Mouse (Mus musculus) adrenal gland, adult (tissue): ENCODE measurements around the gene Exosc8.
A peak's percentile ranks its signal among the peaks of the same experiment; 100 is the strongest.
"Not testable (repeated sequence)": the region's sequence is repeated elsewhere in the genome, so short reads cannot be mapped to it uniquely, and the experiment has no call there.

Experiments
- DNase-seq, 2 experiments: peaks; one replicate each; pipeline ENCODE4 v3.0.0; 2022 to 2023; ENCODE audit warnings: low spot score in 1 of 2; ENCODE audit not compliant: inconsistent age in 2 of 2

Exosc8 gene

GRCm38 (mm10) chr3:54736101-54736927 is 1.1 kb upstream of the Exosc8 start:
- DNase-seq, result peak in 1 of 2 experiments; percentile 76

DNA sequence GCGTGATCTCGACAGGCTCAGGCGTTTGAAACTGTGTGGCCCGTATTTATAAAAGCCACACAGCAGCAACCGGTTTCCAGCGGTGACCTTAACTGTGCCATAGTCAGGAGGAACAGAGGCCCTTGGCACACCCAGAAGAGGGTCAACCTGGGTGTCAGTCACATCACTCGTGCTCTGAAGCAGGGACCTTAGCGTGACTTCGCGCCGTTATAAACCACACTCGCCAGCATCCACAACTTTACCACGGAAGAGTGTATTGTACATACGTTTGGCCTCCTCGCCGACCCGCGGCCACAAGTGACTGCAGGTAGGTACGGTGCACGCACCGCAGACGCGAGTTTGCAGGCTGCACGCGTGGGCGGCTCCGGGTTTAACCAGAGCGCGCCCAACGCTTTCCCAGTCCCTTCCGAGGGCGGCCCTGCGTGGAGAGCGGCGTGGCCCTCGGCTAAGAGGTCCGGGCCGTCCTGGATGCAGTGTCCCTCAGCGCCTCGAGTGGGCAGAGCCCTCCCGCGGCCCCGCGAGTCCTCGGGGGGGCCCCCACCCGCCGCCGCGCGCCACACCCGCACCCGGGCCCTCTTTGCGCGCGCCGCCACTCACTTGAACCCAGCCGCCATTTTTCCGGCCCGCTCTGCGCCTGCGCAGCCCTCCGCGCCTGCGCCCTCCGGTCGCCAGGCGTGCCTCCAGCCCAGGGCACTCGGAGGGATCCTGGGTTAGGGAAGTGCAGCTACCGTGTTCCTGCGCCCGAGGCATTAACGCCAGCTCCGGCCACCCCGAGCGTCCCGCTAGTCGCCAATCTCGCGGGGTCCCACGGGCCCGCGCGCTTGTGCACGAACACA is 564 bp downstream of the Exosc8 start:
- peak; percentile 92 to 96 for DNase-seq

DNA sequence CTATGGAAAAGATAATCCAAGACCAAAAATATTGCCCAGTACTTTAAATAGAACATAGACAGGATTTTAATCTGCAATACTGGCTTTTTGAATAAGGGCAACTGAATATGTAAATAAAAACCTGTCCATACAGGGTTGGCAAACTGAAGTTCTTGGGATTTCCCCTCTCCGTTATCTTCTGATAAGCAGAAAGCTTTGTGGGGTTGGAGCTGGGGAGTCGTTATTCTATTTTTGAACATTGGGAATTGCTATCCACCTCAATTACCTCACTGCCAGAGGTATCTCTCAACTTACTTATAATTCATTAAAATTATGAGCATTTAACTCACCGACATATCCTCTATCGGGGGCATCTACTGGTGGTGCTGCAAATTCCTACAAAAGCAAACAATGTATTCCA is 2.8 kb downstream of the Exosc8 start:
- no peak for DNase-seq

GRCm38 (mm10) chr3:54731626-54732150 is 3.5 kb downstream of the Exosc8 start:
- DNase-seq, result no peak

- DNase-seq, result no peak
These were observed 7.1 kb downstream of the Exosc8 start for GRCm38 (mm10) chr3:54728100-54728499.

GRCm38 (mm10) chr3:54727588-54727987 is 7.6 kb downstream of the Exosc8 start:
- no peak for DNase-seq

DNA sequence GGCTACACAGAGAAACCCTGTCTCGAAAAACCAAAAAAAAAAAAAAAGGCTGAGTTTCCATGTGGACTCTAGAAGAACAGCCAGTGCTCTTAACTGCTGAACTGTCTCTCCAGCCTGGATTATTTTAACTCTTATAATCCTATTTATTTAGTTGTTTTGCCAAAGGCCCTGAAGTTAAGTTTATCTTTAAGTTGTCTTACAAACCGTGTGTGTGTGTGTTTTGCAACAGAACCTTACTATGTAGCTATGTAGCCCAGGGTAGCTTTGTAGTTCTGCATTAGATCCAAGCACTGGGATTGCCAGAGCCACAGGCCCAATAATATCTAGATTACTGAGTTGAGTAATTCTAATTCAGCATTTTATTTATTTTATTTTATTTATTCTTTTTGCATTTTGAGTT is 9.8 kb downstream of the Exosc8 start:
- no peak for DNase-seq

- DNase-seq, result peak in 1 of 2 experiments; percentile 43
These were observed 11.3 kb downstream of the Exosc8 start for GRCm38 (mm10) chr3:54723741-54724500.

DNA sequence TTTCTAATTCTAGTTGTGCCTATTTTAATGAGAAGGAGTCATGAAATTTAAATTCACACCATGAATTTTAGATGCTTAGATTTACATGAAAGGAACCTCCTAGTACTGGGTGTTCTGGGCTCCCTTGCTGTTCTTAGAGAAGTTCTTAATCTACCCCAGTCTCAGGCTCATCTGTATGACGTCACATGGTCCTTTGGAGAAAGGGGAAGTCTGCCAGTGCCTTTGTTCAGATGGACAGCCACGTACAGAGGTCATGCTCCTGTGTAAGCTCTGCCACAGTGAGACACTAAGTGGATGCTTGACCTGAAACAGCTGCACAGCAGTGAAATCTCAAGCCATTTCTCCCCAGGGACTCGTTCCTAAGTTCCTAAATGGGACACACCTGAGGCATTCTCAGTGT is 16.2 kb downstream of the Exosc8 start:
- no peak for DNase-seq

GRCm38 (mm10) chr3:54717348-54717747 is 17.8 kb downstream of the Exosc8 start:
- DNase-seq, result no peak

DNA sequence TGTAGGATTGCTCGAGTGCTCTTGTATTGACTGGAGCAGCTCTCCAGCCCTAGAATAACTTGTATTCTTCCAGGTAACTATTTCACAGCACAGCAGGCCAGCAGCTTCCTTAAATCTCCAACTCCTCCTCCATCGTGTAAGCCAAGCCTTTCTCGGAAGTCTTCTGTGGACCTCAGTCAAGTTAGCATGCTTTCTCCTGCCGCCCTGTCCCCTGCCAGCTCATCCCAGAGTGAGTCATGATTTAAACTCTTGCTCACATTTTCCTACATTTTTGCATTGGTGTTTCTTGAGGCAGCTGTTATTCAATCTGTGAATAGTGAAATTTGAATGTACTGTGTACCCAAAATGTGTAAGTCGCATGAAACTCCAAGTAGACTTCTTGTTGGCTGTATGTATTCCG is 19.7 kb downstream of the Exosc8 start:
- peak; percentile 38 to 74 for DNase-seq

DNA sequence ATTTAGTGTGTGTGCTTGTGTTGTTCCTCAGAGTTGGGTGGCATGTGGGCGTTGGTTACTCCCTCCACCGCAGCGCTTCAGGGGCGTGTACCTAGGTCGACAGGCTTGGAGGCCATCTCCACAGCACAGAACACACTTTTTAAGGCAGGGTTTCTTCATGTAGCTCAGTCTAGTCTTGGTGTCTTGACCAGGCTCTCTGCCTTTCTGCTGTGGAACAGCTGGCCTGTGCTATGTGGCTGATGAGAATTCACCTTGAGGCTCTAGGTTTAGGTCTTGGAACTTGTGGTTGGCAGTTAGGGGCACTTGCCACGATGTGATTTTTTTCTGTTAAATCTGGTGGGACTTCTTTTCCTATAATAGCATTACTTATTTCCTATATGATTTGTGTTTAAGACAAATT is 20.9 kb downstream of the Exosc8 start, which contains the start of gene Gm21958:
Gene Gm21958, minus strand, starts transcription at position 101 of the 400 bp plus-strand sequence.
- no peak for DNase-seq

- no peak for DNase-seq
These were observed 26.2 kb downstream of the Exosc8 start for GRCm38 (mm10) chr3:54708972-54709371.

DNA sequence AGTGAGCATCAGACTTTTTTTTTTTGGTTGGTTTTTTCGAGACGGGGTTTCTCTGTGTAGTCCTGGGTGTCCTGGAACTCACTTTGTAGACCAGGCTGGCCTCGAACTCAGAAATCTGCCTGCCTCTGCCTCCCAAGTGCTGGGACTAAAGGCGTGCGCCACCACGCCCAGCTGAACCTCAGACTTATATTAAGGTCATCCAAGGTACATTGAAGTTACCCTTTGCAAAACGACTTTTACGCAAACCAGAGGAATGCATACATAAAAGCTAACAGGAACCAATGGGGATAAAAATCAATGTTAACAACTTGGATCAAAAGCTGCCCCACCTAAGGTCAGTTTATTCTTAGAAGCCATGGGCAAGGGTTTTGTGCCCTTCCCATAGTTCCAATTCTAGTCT is 31.1 kb downstream of the Exosc8 start:
- not testable (repeated sequence) for DNase-seq

DNA sequence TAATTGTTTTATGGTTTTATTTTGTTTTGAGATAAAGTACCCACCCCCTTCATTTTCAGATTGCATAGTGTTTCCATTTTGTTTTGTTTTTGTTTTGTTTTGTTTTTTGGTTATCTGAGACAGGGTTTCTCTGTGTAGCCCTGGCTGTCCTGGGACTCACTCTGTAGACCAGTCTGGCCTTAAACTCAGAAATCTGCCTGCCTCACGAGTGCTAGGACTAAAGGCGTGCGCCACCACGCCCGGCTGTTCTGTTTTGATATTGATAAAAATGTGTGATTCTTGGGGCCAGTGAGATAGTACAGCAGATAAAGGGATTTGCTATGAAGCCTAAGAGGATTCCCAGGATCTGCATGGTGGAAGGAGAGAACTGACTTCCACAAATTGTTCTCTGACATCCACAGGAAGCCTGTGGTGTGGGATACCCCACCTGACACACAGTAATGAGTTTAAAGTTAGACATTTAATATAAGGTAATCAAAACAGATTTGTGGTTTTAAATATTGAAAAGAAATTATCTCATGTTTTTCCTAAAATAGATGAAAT is 35.4 kb downstream of the Exosc8 start:
- no peak for DNase-seq

- DNase-seq, result no peak
These were observed 42.2 kb downstream of the Exosc8 start for GRCm38 (mm10) chr3:54693056-54693415.

DNA sequence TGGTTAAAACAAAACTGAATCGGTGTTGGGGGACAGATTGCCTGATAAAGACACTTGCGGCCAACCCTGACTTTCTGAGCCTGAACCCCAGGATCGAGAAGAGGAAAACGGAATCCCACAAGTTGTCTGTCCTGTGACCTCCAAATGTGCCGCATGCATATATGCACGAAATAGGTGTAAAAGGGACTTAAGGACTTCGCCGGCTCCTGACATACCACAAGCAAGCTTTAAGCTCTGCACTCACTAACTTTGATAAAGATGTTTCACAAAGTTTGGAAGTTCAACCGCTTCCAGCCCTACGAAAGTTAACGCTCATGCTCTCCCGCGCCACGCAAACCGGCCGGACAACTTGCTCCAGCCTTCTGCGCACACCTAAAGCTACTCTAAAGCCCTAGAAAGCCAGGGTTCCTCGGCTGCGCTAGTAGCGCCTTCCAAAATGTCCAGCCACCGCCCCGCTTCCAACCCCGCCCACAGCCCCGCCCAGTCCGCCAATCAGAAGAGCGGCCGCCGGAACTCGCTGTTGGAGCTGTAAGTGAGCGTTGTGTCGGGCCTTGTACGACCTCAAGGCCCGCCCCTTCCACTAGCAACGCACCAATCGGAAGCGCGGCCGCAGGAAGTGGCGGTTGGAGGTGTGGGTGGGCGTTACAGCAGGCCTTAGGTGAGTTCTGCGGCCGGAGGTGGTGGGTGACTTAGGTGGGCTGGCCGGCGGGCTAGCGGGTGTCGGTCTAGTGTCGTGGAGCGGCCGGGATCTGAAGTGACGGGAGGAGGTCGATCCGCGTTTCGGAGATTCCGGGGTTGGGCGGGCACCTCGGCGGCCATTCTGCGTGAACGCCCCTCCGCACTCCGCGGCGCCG is 42.8 kb downstream of the Exosc8 start, which contains the start of gene Supt20:
Gene Supt20, plus strand, starts transcription at position 606 of the 854 bp plus-strand sequence.
- peak; percentile 94 to 98 for DNase-seq

DNA sequence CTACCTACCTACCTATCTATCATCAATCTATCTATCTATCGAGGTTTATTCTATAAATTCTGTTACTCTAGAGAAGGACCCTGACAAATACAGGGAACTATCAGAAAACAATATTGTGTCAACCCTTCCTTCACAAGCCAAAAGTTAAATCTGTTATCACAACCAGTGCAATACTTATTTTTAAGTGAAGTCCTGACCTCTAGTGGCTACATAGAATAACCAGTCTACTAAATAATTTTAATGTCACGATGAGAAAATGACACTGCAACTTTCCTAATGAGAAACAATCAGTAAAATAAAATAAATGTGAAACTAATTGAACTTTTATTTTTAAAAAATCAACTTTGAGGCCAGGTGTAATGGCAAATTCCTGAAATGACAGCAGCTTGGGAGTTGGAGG is 46.1 kb downstream of the Exosc8 start:
- no peak for DNase-seq

GRCm38 (mm10) chr3:54687245-54687644 is 47.9 kb downstream of the Exosc8 start:
- no peak for DNase-seq

DNA sequence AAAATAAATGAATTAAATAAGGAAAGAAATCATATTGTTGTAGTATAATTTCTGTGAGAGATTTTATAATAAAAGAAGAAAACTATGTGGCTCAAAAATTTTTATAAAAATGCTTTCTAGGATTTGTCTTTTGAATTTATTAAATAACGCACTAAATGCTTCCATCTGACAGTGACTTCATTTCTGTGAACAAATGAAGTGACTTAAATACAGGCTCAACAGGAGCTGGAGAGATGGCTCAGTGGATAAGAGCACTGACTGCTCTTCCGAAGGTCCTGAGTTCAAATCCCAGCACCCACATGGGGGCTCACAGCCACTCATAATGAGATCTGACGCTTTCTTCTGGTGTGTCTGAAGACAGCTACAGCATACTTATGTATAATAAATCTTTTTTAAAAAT is 50.0 kb downstream of the Exosc8 start:
- no peak for DNase-seq
